Mouse (Mus musculus) hindbrain, embryonic 14.5 days (tissue): ENCODE measurements around the gene Acadvl. TPM values are rescaled to one million over a fixed set of nuclear protein-coding genes. Genes with fewer than 3 reads are reported as not detected.

Experiments
- ATAC-seq: fragments of 200-750 bp; cut with Nextera tagmentation; 2 replicates; pipeline ENCODE4 v1.8.0; 2017; ENCODE audit warnings: moderate number of reproducible peaks, mild to moderate bottlenecking, moderate TSS enrichment, moderate library complexity; ENCODE audit not compliant: low FRiP score
- DNase-seq: peaks from one replicate; pipeline ENCODE4 v3.0.0-alpha.2; 2015; ENCODE audit warnings: low spot score
- H3K27ac ChIP-seq: fragments of 300-500 bp; sonication (generic); 2 replicates; pipeline ENCODE4 v1.5.1; 2014; ENCODE audit warnings: mild to moderate bottlenecking, moderate library complexity
- H3K27me3 ChIP-seq: fragments of 300-500 bp; sonication (generic); 2 replicates; pipeline ENCODE4 v1.6.1; 2014; ENCODE audit warnings: mild to moderate bottlenecking, low read length, mixed read lengths; ENCODE audit not compliant: control insufficient read depth, insufficient read depth
- H3K36me3 ChIP-seq: fragments of 300-500 bp; sonication (generic); replicated peaks from 2 replicates; pipeline ENCODE4 v1.6.1; 2014; ENCODE audit not compliant: control insufficient read depth, insufficient read depth
- H3K4me1 ChIP-seq: fragments of 300-500 bp; sonication (generic); replicated peaks from 2 replicates; pipeline ENCODE4 v1.6.1; 2014; ENCODE audit warnings: antibody characterized with exemption, low read length, mixed read lengths; ENCODE audit not compliant: control insufficient read depth, insufficient read depth
- H3K4me2 ChIP-seq: fragments of 300-500 bp; sonication (generic); replicated peaks from 2 replicates; pipeline ENCODE4 v1.6.1; 2014; ENCODE audit warnings: mild to moderate bottlenecking, moderate library complexity
- H3K4me3 ChIP-seq: fragments of 300-500 bp; sonication (generic); replicated peaks from 2 replicates; pipeline ENCODE4 v1.5.1; 2014; ENCODE audit warnings: mild to moderate bottlenecking, low read length
- H3K9ac ChIP-seq: fragments of 300-500 bp; sonication (generic); 2 replicates; pipeline ENCODE4 v1.6.1; 2014
- H3K9me3 ChIP-seq: fragments of 300-500 bp; sonication (generic); 2 replicates; pipeline ENCODE4 v1.6.1; 2016; ENCODE audit warnings: low read length; ENCODE audit not compliant: control insufficient read depth
- WGBS: fragments of 180-500 bp; shearing (Covaris S2); extraction: QIAGEN DNeasy Blood & Tissue Kit; methylation state at CpG from one replicate; pipeline ENCODE4 v1.1.7; 2014; 5-methylcytosine and 5-hydroxymethylcytosine counted together
- polyA plus RNA-seq: library from polyadenylated mRNA; unstranded; fragments of >200 nt; fragmentation: Nextera tagmentation; extraction: Ambion mirVana; gene quantifications from 2 replicates; pipeline ENCODE4 v1.2.1, GENCODE M21; 2014

Gene Acadvl
- polyA plus RNA-seq, 1 experiment from 2014 or later: 56.1 TPM

GRCm38 (mm10) chr11:70012931-70013330 lies 2.3 kb downstream of the Acadvl start:
- Histone ChIP-seq H3K4me1 (peaks cover 20% of the 10 kb centered on the region), H3K9me3 (no peaks in the 10 kb centered on the region), H3K4me3 (no peak overlapping the region), H3K9ac (no peak overlapping the region), H3K4me2 (no peak overlapping the region), H3K27me3 (no peaks in the 10 kb centered on the region), H3K36me3 (peaks cover 61% of the 10 kb centered on the region), H3K27ac (no peak overlapping the region)
- DNase-seq (no peak), ATAC-seq (no peak)
- 88% methylated on average over 9 of the region's 9 CpGs for WGBS

- H3K27ac ChIP-seq: no peak overlapping the region
- peaks cover 80% of the 10 kb centered on the region for H3K36me3 ChIP-seq
- WGBS: 77% methylated on average over 10 of the region's 10 CpGs
- H3K9ac ChIP-seq: no peak overlapping the region
- no peak overlapping the region for H3K4me2 ChIP-seq
- no peaks in the 10 kb centered on the region for H3K27me3 ChIP-seq
- no peaks in the 10 kb centered on the region for H3K9me3 ChIP-seq
- no peak overlapping the region for H3K4me3 ChIP-seq
- DNase-seq (no peak), ATAC-seq (no peak)
- H3K4me1 ChIP-seq: peaks cover 12% of the 10 kb centered on the region
These were observed 4.2 kb downstream of the Acadvl start for GRCm38 (mm10) chr11:70010961-70011360.

- Histone ChIP-seq H3K9me3 (no peaks in the 10 kb centered on the region), H3K4me1 (peaks cover 10% of the 10 kb centered on the region), H3K9ac (no peak overlapping the region), H3K27me3 (no peaks in the 10 kb centered on the region), H3K4me2 (no peak overlapping the region), H3K27ac (no peak overlapping the region), H3K4me3 (no peak overlapping the region), H3K36me3 (peaks cover 84% of the 10 kb centered on the region)
- DNase-seq: no peak
- 89% methylated on average over 12 of the region's 12 CpGs for WGBS
- no peak for ATAC-seq
These were observed 4.7 kb downstream of the Acadvl start for GRCm38 (mm10) chr11:70010548-70010947.

DNA sequence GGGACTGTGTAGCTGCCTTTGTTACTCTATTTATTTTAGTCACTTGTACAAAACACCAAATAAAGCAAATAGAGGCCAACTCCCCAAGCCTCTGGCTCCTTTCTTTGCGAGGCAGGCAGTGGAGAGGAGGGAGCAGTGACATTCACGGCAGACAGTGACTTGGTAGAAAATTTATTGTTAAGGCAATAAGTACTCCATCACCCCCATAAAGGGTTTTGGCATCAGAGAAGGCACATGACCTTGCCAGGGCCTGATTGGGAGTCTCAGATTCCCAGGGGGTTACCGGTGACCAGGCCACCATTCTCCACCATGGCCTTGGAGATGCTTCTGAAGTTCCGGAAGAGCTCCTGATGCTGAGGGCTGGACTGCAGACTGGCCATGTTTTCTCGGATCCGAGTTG lies 5.2 kb downstream of the Acadvl start:
- WGBS: 90% methylated on average over 6 of the region's 6 CpGs
- H3K9me3 ChIP-seq: no peaks in the 10 kb centered on the region
- ATAC-seq: no peak

GRCm38 (mm10) chr11:70005521-70005920 lies 9.7 kb downstream of the Acadvl start:
- H3K4me3 ChIP-seq: no peak overlapping the region
- DNase-seq (no peak), ATAC-seq (no peak)
- H3K36me3 ChIP-seq: peaks cover 60% of the 10 kb centered on the region
- H3K27ac ChIP-seq: no peak overlapping the region
- no peak overlapping the region for H3K9ac ChIP-seq
- 56% methylated on average over 5 of the region's 5 CpGs for WGBS
- no peak overlapping the region for H3K4me2 ChIP-seq
- H3K27me3 ChIP-seq: no peaks in the 10 kb centered on the region
- H3K4me1 ChIP-seq: peaks cover 27% of the 10 kb centered on the region
- H3K9me3 ChIP-seq: no peaks in the 10 kb centered on the region

More for the DNA sequence above, 5.2 kb downstream of the Acadvl start:
- H3K4me2 ChIP-seq: no peak overlapping the region
- H3K27ac ChIP-seq: no peak overlapping the region
- peaks cover 90% of the 10 kb centered on the region for H3K36me3 ChIP-seq
- peaks cover 8% of the 10 kb centered on the region for H3K4me1 ChIP-seq
- H3K4me3 ChIP-seq: no peak overlapping the region
- no peak for DNase-seq
- H3K9ac ChIP-seq: no peak overlapping the region
- no peaks in the 10 kb centered on the region for H3K27me3 ChIP-seq

DNA sequence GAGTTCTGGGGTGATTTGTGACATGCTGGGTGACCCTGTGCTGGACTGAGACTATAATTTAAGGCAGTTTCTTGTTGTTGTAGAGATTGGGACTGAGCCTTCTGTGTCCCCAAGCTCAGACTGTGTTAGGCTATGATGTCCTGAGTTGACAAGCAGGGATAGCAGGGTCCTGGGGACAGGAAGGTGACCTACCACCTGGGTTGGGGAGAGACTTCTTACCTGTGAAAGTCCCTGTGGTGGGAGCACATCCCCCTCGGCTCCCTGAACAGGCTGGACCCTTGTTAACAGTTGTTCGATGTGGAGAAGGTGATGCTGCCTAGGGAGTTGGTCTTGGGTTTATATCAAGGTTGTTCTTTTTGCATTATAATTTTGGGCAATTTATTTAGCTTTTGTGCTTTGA lies 12.7 kb downstream of the Acadvl start:
- 96% methylated on average over 2 of the region's 2 CpGs for WGBS
- no peak overlapping the region for H3K27ac ChIP-seq
- no peaks in the 10 kb centered on the region for H3K9me3 ChIP-seq
- H3K27me3 ChIP-seq: no peaks in the 10 kb centered on the region
- peaks cover 34% of the 10 kb centered on the region for H3K4me1 ChIP-seq
- H3K9ac ChIP-seq: peak overlapping the region; percentile 45
- DNase-seq: no peak
- H3K4me3 ChIP-seq: peak overlapping the region; percentile 78
- no peak for ATAC-seq
- peaks cover 52% of the 10 kb centered on the region for H3K36me3 ChIP-seq
- peak overlapping the region; percentile 84 for H3K4me2 ChIP-seq

DNA sequence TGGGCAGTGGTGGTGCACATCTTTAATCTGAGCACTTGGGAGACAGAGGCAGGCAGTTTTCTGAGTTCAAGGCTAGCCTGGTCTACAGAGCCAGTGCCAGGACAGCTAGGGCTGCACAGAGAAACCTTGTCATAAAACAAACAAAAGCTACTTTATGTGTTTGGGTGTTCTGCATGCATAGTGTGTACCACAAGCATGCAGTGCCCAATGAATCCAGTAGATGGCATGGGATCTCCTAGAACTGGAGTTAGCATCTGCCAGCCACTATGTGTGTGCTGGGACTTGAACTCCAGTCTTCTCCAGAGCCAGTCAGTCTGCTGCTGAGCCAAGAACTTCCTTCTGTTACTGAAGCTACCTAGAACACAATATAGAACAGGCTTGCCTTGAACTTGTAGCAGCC lies 13.3 kb downstream of the Acadvl start:
- Histone ChIP-seq H3K27me3 (no peaks in the 10 kb centered on the region), H3K4me1 (peaks cover 37% of the 10 kb centered on the region), H3K4me3 (peak overlapping the region; percentile 78), H3K27ac (no peak overlapping the region), H3K9me3 (no peaks in the 10 kb centered on the region), H3K4me2 (peak overlapping the region; percentile 84), H3K36me3 (peaks cover 46% of the 10 kb centered on the region), H3K9ac (0 out of 2 replicates have a peak overlapping the region, but pooled peaks have one; percentile 87)
- ATAC-seq: no peak
- no peak for DNase-seq

DNA sequence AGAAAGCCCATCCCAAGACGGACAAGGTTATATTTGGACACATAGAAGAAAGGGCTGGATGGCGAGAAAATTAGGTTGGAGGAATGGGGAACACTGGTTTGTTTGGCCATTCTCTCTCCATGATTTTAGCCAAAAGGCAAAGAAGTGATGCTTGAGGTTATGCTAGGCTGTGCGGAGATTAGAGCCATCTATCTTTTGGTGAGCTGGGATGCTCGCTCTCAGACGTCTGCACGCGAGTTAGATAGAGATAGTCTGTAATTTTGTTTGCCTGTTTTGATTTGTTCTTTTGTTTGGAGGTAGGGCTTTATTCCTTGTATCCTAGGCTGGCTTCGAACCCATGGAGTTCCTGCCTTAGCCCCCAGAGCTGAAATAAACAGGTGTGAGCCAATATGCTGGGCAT lies 14.1 kb downstream of the Acadvl start:
- H3K9ac ChIP-seq: peak overlapping the region; percentile 87
- H3K27ac ChIP-seq: peak overlapping the region; percentile 97
- no peaks in the 10 kb centered on the region for H3K9me3 ChIP-seq
- ATAC-seq: no peak
- peaks cover 37% of the 10 kb centered on the region for H3K4me1 ChIP-seq
- no peaks in the 10 kb centered on the region for H3K27me3 ChIP-seq
- 15% methylated on average over 8 of the region's 8 CpGs for WGBS
- no peak for DNase-seq
- H3K4me2 ChIP-seq: peak overlapping the region; percentile 84
- peaks cover 39% of the 10 kb centered on the region for H3K36me3 ChIP-seq
- H3K4me3 ChIP-seq: peak overlapping the region; percentile 78

DNA sequence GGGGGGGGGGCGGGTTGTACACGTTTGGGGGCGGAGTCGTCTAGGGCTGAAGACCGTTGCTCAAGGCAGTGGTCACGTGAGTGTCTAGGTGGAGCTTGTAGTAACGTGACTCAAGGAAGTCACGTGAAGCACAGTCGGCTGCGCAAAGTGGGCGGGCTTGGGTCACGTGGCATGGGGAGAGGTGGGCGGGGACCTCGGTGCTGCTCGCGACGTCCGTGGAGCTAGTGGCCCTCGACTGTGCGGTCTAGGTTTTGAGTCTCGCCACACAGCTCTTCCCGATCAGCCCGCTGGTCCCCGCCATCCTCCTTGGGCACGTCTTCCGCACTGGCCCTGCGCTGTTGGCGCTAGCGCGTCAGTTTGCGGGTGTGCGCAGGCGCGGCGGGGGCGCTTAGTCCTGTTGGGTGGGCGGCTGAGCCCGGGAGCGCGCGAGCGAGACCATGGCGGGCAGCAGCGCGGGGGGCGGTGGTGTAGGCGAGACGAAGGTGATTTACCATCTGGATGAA lies 14.8 kb downstream of the Acadvl start, which contains the start of gene Dvl2:
Gene Dvl2, plus strand, starts transcription at position 200 of the 503 bp plus-strand sequence.
- WGBS: under 1% methylated on average over 48 of the region's 48 CpGs

DNA sequence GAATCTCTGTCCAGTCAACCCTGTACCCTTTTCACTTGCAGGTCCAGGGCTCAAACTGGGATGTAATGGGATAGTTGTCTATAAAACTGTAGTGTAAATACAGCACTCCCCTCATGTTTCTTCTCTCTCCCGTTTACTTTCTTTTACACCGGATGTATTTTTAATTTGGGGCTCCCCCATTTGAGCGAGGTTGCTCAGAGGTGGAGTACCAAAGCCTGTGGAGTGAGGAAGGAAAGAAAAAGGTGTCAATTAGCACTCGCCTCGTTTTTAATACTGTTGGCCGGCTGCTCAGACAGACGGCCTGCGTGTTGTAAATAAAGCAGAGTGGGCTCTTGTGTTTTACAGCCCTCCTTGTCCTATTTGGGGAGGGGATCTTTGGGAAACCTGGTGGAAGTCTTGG lies 15.5 kb downstream of the Acadvl start:
- ATAC-seq (no peak), DNase-seq (no peak)
- no peaks in the 10 kb centered on the region for H3K27me3 ChIP-seq
- no peaks in the 10 kb centered on the region for H3K9me3 ChIP-seq
- WGBS: 89% methylated on average over 8 of the region's 8 CpGs
- peak overlapping the region; percentile 78; the same call in 1 of the 2 replicates for H3K4me3 ChIP-seq
- H3K27ac ChIP-seq: 0 out of 2 replicates have a peak overlapping the region, but pooled peaks have one; percentile 16
- peaks cover 37% of the 10 kb centered on the region for H3K4me1 ChIP-seq
- H3K4me2 ChIP-seq: no peak overlapping the region
- H3K36me3 ChIP-seq: peaks cover 26% of the 10 kb centered on the region
- no peak overlapping the region for H3K9ac ChIP-seq

More for the DNA sequence above, 14.8 kb downstream of the Acadvl start, which contains the start of gene Dvl2:
- Histone ChIP-seq H3K9ac (peak within 1 kb of the TSS; percentile 87), H3K4me1 (peaks cover 37% of the 10 kb centered on the region), H3K4me3 (peak within 1 kb of the TSS; percentile 78), H3K27ac (peak within 1 kb of the TSS; percentile 97), H3K27me3 (no peaks in the 10 kb centered on the region), H3K9me3 (no peaks in the 10 kb centered on the region), H3K4me2 (peak within 1 kb of the TSS; percentile 84), H3K36me3 (peaks cover 32% of the 10 kb centered on the region)
- peak; percentile 91 for DNase-seq
- ATAC-seq: peak; percentile 58
